Mouse (Mus musculus): ENCODE measurements around the gene Prrc2b.

Prrc2b gene

DNA sequence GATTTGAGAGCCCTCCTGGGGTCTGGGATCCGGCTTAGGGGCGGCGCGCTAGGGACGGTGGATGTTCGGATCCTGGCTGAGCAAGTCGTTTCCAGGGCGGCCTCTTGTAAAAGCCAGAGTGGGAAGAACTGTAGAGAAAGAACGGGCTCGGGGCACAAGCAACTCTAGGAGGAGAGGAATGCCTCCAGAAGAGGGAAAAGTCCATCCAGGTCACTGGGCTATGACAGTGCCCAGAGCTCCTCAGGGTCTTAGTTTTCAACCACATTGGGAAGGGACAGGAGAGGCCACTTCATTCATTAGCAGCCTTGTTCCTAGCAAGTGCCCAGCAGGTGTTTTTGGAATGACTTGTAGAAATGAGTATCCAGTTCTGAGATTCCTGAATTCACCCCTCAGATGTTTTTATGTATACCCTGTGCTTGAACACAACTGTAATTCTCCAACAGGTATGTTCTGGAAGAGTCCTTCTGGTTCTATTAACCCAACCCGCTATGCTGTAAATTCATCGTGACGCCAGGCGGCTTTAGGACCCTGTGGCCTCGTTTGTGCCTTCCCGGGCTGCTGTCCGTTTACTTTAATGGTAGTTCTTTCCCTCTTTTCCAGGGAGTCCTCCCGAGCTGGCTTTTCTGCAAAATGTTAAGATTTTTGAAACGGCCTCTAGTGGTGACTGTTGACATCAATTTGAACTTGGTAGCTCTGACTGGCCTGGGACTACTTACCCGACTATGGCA is 86.0 kb downstream of the Prrc2b start:
- peak; percentile 56 for DNase-seq

DNA sequence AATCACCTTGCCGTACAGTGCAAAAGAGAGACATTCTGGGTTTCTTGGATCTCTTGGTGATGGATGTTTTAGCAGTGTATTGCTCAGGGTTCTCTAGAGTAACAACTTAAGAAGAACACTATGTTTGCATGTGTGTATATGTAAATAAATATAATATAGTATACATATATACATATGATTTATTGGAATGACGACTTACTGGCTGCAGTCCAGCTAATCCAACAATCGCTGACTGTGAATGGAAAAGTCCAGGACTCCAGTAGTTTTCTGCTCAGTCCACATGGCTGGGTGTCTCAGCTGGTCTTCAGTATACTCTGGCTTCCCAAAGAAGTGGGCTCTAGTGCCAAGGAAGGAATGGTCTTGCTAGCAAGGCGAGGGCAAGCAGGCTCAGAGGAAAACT is 86.7 kb downstream of the Prrc2b start:
- no peak for DNase-seq

DNA sequence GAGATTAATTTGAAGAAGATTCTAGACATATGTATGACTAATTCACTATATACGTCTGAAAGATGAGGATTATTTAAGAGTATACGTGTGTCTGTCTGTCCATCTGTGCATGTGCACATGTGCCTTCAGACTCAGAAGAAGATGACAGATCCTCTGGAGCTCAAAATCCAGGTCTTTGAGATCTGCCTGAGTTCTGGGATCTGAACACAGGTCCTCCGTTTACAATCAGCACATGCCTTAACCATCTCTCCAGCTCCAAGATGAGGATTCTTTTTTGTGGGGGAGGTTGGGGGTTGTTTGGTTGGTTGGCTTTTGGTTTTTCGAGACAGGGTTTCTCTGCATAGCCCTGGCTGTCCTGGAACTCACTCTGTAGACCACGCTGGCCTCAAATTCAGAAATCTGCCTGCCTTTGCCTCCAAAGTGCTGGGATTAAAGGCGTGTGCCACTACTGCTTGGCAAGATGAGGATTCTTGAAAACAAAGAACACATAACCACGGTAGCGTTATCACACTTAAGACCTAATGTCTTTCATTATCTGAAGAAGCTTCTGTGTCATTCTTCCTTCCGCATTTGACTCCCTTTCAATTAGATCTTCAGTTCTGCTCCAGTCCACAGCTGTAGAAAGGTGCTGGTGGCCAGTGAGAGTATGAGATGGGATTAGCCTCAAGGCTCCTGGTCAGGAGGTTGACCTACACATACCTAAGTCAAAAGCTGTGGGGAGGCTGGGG is 88.0 kb downstream of the Prrc2b start:
- no peak for DNase-seq

DNA sequence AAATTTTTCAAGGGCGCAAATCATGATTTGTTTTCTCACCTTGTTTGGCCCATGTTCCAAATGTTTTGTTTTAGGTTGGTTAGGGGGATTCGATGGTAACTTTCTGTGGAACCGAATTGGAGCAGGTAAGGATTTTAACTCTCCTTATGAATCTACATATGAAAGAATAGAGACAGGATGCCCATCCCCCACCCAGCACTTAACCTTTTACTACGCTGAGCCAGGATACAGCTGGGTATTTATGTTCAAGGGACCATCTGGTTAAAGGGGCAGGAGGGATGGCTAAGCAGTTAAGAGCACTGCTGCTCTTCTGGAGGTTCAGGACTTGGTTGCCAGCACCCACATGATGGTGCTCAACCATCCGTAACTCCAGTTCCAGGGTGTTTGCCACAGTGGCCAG is 89.7 kb downstream of the Prrc2b start:
- DNase-seq, result no peak

DNA sequence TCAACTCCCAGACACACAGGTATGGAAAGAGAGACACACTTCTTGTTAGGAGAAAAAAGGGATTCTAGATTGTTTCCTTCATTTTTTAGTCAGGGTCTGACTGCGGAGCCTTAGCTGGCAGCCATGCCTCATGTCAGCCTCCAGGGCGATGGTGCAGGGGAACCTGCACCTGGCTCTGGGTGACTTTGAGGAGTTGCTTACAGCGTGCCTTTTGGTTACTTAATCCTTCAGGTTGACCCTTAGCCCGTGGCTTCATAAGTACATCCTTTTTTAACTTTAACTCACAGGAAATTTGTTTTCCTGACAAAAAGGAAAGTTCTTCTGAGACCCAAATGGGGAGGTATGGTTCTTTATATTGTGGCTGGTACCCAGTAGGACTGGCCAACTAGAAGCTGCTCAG is 92.1 kb downstream of the Prrc2b start:
- DNase-seq, result no peak

DNA sequence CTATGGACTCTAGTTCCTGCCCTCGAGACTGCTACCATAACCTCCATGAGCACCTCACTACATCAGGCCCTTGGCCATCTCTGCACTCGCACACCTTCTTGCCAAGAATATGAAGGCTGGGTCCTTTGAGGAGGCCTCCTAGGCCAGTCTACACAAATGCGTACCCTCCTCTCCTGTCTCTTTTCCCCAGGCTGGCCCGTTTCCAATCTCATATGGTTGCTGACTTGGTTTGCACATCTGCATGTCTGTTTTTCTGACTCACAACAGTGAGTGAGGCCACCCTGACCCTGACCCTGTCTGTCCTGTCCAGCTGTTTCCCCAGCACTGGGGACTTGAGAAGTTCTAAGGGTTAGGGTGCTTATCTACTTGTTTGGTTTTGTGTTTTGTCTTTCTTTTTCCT is 95.9 kb downstream of the Prrc2b start:
- DNase-seq, result no peak

DNA sequence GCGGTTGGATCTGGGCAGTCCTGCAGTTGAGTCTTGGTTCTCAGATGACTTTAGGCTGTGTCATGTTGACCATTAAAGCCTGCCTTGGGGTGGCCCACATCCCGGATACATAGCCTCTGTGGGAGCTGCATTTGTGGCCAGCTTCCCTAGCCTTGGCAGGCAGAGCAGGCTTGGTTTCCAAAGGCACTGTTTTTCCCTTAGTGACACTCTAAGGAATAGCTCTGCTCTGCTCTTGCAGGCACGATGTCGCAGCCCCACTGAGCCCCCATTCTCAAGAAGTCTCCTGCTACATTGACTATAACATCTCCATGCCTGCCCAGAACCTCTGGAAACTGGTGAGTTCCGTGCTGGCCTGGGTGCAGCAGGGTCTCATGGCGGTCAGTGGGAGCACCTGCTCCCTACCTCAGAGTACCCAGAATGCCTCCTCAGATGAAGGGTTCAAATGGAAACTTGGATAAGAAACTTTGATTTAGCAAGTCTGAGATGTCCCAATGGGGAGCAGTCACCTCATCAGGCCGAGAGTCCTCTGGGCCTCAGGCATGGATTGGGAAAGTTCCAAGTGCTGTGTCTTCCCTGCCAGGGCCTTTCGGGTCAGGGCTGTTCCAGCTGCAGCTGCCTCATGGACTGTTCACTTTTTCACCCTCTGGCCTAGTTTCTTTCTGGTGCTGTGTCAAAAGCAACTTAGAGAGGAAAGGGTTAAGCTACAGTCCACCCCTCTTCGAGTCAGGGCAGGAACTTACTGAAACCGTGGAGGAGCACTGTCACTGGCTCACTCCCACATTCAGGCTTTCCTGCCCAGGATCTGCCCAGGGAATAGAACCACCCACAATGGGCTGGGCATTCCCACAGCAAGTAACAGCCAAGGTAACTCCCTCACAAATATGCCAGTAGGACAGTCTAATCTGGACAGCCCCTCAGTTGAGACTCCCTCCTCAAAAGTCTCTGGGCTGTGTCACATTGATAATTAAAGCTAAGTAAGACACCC is 97.8 kb downstream of the Prrc2b start:
- DNase-seq, result no peak

DNA sequence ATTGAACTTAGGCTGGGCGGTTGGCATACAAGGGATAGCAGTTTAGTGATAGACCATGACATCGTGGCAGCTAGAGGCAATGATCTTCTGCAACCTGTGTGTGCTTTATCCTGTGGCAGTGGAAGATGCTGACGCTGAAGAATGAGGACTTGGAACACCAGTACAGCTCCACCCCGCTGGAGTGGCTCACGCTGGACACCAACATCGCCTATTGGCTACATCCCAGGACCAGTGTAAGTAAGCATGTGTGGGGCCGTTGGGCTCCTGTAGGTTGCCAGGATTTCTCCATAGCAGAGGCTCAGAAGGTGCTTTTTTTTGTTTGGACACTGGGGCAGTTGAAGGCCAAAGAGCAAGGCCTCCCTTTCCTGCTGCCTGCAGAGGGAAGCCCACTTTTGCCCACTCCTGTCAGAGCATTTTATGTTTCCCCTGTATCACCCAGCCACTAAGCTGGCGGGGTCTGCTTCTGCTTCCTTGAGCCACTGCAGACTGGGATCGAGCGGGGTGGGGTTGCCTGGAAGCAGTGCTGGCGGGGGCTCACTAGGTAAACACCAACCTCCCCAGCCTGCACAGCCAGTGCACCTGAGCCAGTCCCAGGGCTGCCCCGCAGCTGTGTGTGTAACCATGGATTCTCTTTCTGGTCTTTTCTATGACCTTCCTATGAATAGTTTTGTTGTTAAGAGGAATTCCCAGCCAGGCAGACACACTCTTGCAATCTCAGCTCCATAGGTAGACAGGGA is 101.1 kb downstream of the Prrc2b start:
- DNase-seq, result no peak

DNA sequence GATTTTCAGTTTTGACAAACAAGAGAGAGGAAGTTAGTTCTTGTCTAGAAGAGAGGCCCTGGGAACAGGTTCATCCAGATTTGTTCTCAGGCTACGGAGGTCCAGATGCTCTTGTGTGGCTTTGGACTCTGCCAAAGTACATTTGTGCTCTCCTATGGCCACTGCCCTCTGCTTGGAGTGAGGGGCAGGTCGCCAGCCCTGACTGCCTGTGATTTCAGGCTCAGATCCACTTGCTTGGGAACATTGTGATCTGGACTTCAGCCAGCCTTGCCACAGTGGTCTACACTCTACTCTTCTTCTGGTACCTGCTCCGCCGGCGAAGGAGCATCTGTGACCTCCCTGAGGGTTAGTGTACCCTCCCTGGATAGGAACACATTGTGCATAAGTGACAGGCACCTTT is 101.8 kb downstream of the Prrc2b start:
- DNase-seq, result no peak

DNA sequence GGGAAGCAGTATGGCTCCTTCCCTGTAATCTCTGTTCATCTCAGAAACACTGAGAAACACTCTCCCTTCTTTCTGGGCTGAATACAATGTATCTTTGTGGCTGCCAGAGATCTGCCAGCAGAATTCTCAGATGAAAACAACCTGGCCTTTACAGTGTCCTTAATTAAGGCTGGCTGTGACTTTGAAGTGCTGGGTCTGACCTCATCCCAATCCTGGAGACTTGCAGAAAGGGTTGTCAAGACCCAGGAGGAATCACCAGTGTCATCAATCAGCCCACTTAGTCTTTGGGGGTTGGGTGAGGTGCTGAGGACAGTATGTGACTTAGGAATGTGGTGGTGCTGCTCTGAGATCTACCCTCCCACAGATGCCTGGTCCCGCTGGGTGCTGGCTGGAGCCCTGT is 102.5 kb downstream of the Prrc2b start:
- DNase-seq, result no peak

DNA sequence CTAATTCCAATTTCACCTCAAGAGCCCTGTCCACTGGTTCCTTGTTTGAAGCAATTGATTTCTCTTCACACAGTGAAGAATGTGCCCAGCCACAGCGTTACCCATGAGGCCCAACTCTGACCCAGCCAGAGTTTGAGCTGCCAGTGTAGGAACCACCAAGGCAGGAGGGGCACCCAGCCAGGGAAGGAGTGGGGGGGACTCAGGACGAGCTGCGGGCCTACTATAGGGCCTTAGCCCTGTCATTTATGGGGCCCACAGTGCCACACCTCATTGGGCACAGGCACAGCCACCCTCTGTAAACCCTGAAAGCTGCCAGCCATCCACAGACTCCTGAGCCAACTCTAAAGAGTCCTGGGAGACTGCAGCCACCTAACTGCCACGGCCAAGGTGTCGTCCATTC is 103.7 kb downstream of the Prrc2b start:
- no peak for DNase-seq

DNA sequence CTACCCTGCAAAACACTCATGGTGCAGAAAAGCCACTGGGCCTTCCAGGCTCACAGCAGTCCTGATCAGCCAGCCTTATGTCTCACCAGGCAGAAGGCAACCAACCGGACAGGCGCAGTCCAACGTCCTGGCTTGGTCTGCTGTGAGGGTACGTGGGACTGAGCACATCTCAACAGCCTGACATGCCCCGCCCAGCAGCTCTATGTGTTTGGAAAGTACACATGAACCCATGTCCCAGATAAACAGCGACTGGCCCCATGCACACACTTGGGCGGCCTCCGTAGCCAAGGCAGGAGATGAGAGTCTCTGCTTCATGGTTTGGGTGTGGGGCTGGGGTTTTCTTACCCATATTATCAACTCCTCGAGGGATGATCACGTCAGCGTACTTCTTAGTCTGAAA is 105.4 kb downstream of the Prrc2b start:
- DNase-seq, result no peak

DNA sequence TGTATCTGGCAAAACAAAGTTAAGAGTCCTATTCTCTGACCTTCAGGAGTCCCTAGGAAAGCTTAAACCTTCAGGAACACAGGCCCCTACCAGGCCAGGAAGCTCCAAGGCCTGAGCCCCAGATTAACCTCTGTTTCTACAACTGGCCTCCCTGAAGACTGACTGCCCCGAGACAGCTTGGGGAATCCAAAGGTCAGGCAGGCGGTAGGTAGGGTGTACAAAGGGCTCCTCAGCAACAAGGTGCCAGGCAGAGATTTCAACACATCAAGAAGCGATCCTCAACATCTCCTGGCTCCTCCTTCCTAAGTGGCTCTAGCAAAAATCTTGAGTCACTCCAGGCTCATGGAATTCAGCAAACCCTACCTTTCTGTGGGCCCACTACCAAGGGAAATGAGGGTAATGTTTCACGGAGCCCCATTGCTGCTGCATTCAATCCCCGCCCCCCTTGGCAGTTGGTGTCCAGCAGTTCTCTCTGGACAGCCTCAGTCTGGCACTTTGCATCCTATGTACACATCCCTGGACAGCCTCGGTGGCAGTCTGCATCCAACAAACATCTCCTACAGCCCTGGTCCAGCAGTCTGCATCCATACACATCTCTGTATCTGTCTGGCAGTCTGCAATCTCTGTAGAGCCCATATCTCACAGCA is 108.1 kb downstream of the Prrc2b start:
- no peak for DNase-seq

DNA sequence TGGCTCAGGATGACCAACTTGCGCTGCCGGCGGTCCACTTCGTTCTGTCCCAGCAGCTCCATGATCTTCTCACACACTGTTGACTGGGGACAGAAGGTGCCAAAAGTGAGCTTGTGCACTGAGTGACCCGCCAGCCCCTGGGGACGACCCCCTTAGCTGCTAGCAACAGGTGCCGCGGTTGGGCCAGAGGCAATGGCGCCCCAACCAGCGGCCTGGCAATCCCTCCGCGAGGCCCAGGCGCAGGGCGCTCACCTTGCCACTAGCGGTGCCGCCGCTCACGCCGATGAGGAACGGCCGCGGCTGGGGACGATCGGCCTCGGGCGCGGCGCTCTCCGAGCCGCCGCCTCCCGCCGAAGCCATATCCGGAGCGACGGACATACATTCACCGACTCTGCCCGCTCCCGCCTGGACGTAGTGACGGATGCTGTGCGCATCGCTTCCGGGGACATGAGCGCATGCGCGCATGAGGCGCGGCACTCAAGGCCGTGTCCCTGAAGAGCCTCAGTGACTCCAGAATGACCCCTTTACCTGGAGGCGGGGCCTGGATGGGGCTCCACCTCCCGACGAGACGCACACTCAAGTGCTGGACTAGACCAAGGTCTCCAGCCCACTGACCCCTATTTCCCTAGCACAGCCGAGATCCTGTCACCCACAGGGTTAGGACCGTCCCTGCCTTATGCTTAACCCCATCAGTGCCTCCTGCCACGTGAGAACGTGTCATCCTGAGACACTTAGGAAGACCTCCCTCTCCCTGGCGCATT is 109.0 kb downstream of the Prrc2b start, which contains the start of gene Uck1:
Gene Uck1, minus strand, starts transcription at position 503 of the 761 bp plus-strand sequence.
- peak; percentile 90 for DNase-seq

DNA sequence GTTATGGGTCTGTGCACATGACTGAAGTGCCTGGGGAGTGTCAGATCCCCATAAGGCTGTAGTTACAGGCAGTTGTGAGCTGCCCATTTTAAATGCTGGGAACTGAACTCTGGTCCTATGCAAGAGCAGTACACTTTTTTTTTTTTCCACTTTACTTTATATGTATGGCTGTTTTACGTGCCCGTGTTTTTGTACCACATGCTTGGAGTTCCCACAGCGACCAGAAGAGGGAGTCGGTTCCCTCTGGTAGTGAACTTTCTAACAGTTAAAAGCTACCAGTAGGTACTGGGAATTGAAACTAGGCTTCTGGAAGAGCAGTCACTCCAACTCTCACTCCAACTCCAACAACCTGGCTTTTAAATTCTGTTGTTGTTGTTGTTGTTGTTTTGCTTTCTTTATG is 109.8 kb downstream of the Prrc2b start:
- no peak for DNase-seq

DNA sequence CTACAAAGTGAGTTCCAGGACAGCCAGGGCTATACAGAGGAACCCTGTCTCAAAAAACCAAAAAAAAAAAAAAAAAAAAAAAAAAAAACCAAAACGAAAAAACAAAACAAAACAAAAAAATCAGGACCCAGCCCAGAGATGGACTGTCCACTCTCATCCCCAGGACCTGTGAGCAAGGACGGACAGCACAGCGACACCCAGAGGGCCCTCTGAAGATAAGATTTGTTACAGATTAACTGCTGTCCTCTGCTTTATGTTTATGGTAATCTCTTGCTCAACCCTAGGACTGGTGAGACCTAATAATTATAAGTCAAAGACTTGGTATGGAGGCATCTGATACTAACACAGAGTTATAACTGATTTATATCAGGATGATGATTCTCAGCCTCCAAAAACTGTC is 124.9 kb downstream of the Prrc2b start:
- DNase-seq, result no peak

DNA sequence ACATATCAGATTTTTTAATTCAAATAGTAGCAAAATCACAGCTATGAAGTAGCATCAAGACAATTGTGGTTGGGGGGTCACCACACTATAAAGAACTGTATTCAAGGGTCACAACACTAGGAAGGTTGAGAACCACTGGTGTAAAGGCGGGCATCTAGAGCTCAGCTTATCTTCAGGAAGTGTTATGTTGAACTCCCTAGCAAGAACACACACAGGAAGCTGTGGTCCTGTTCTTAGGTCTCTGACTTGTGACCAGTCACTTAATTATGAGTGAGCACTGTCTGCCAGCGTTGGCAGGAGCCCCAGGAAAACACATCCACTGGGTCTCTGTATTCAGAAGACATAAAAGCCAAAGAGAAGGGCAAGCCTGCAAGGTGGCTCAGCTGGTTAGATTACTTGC is 131.4 kb downstream of the Prrc2b start:
- DNase-seq, result no peak

DNA sequence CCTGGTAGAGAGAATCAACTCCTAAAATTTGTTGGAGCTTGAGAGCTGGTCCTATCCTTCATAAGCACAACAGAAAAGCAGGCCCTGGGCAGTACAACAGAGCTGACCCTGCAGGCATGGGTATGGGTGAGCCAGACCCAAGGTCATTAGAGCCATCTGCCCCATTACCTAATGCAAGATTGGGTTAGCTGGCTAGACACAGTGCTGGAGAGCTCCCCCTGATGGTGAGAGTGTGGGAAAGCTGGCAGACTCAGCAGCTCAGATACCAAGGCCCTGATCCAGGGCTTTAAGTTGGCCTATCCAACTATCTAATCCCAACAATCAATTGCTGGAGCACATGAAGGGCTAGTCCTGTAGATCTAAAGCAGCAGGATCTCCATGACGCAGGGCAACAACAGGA is 131.8 kb downstream of the Prrc2b start:
- peak; percentile 44 for DNase-seq

DNA sequence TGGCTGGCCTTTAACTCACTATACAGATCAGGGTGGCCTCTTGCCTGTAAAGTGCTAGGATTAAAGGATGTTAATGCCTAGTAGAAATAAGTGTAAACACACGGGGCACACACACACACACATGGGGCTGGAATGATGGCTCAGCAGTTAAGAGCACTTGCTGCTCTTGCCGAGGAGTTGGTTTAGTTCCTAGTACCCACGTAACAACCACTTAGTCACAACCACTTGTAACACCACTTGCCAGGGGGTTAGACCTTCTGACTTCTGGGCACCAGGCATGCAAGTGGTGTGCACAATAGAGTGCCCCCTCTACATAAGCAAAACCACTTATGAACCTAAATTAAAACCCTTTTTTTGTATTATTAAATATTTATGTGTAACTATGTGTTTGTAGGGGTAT is 133.1 kb downstream of the Prrc2b start:
- DNase-seq, result no peak

All from cerebellum, adult 11 months (tissue).